Mouse (Mus musculus) megakaryocyte, embryonic 14.5 days (primary cell): ENCODE measurements at regions not wholly inside any gene's neighbourhood (a gene's known extent, or its start where the extent isn't known, plus 50 kb on each side); places are given as distances from the start of the nearest gene placed in this dataset.

Experiments
- FLI1 ChIP-seq: IDR thresholded peaks from 2 replicates; pipeline ENCODE4 v1.6.1; 2012; ENCODE audit warnings: low read length, inconsistent platforms, mixed read lengths
- GATA1 ChIP-seq: IDR thresholded peaks from 3 replicates; pipeline ENCODE4 v1.6.1; 2012; ENCODE audit warnings: mixed read lengths, low read length, inconsistent platforms, borderline replicate concordance

GRCm38 (mm10) chr6:106876690-106877089 is 76.8 kb upstream of the Crbn start:
- TF ChIP-seq FLI1 (no peak), GATA1 (no peak)
